Comparison of ENCODE assay signal across 11 mouse cellular contexts in genomic region chr7:90512293-90512692, GRCm38 (mm10). TPM values are rescaled to one million over a fixed set of nuclear protein-coding genes. Genes with fewer than 3 reads are reported as not detected.
DNase-seq lines count a peak whose midpoint lies in the region; ATAC-seq and TF ChIP-seq lines count a peak whose summit lies in the region.
"Had no signal": no experiment of that assay in that cellular context is flagged by ENCODE, and none has a peak within 500 bp of the region (broad histone marks: within the 10 kb centered on the region; RNA-seq: fewer than 3 reads in every experiment).

No protein-coding gene starts in this region.

- peak; percentile 41 for TF ChIP-seq CTCF in lung, postnatal 0 days (IDR thresholded peaks at IDR 0.05)

- no peak for ATAC-seq in hindbrain, embryonic 14.5 days (ENCODE audit: low FRiP score)
- ATAC-seq in hindbrain, embryonic 13.5 days (ENCODE audit: low FRiP score) = no peak
- ATAC-seq in lung, postnatal 0 days = no peak
- ATAC-seq in kidney, embryonic 16.5 days (ENCODE audit: low FRiP score, low TSS enrichment) = no peak
- ATAC-seq: intestine, embryonic 15.5 days had no signal

- H3K4me2 ChIP-seq in hindbrain, embryonic 14.5 days (replicated peaks) = no peak overlapping the region
- no peak overlapping the region for H3K4me2 ChIP-seq in hindbrain, embryonic 13.5 days
- no peak overlapping the region for H3K4me2 ChIP-seq in lung, postnatal 0 days (replicated peaks; ENCODE audit: low read depth, low read length)
- H3K4me2 ChIP-seq in kidney, embryonic 16.5 days (replicated peaks; ENCODE audit: low read depth, low read length) = no peak overlapping the region
- H3K4me2 ChIP-seq: intestine, embryonic 15.5 days; liver, embryonic 15.5 days had no signal

- no peaks in the 10 kb centered on the region for H3K36me3 ChIP-seq in hindbrain, embryonic 14.5 days (replicated peaks; ENCODE audit: control insufficient read depth, insufficient read depth)
- H3K36me3 ChIP-seq in hindbrain, embryonic 13.5 days = no peaks in the 10 kb centered on the region
- no peaks in the 10 kb centered on the region for H3K36me3 ChIP-seq in lung, postnatal 0 days (ENCODE audit: insufficient read depth, low read length)
- H3K36me3 ChIP-seq in kidney, embryonic 16.5 days (ENCODE audit: insufficient read depth, low read length) = no peaks in the 10 kb centered on the region
- H3K36me3 ChIP-seq: intestine, embryonic 15.5 days; liver, embryonic 15.5 days had no signal

- H3K9ac ChIP-seq in hindbrain, embryonic 14.5 days = no peak overlapping the region
- no peak overlapping the region for H3K9ac ChIP-seq in hindbrain, embryonic 13.5 days
- no peak overlapping the region for H3K9ac ChIP-seq in lung, postnatal 0 days (replicated peaks; ENCODE audit: low read depth)
- no peak overlapping the region for H3K9ac ChIP-seq in kidney, embryonic 16.5 days (replicated peaks; ENCODE audit: low read length)
- H3K9ac ChIP-seq: intestine, embryonic 15.5 days; liver, embryonic 15.5 days had no signal

- H3K4me3 ChIP-seq in hindbrain, embryonic 14.5 days (replicated peaks; ENCODE audit: low read length) = no peak overlapping the region
- H3K4me3 ChIP-seq in hindbrain, embryonic 13.5 days = no peak overlapping the region
- H3K4me3 ChIP-seq in lung, postnatal 0 days (ENCODE audit: low read depth, low read length) = no peak overlapping the region
- H3K4me3 ChIP-seq in kidney, embryonic 16.5 days (ENCODE audit: low read length) = no peak overlapping the region
- H3K4me3 ChIP-seq: intestine, embryonic 15.5 days; liver, embryonic 15.5 days; myocyte had no signal

- peak; percentile 77 for DNase-seq in hindbrain, embryonic 14.5 days (ENCODE audit: low spot score)
- peak; percentile 9 for DNase-seq in lung, postnatal 0 days (ENCODE audit: low spot score)
- no peak for DNase-seq in lung, postnatal 25 days (ENCODE audit: low spot score)
- peak; percentile 46 for DNase-seq in brain, embryonic 18.5 days (ENCODE audit: low read depth, low spot score)
- DNase-seq in retina, embryonic 14.5 days (ENCODE audit: low spot score) = peak; percentile 64
- no peak for DNase-seq in right cerebral cortex, postnatal 4 days

- H3K27ac ChIP-seq in hindbrain, embryonic 14.5 days = no peak overlapping the region
- H3K27ac ChIP-seq in hindbrain, embryonic 13.5 days = no peak overlapping the region
- H3K27ac ChIP-seq in lung, postnatal 0 days (ENCODE audit: low read length) = no peak overlapping the region
- H3K27ac ChIP-seq in kidney, embryonic 16.5 days (ENCODE audit: low read length) = no peak overlapping the region
- H3K27ac ChIP-seq: intestine, embryonic 15.5 days; liver, embryonic 15.5 days had no signal

- no peaks in the 10 kb centered on the region for H3K9me3 ChIP-seq in hindbrain, embryonic 14.5 days (ENCODE audit: control insufficient read depth, low read length)
- no peaks in the 10 kb centered on the region for H3K9me3 ChIP-seq in hindbrain, embryonic 13.5 days
- H3K9me3 ChIP-seq in lung, postnatal 0 days (ENCODE audit: low read length) = no peaks in the 10 kb centered on the region
- H3K9me3 ChIP-seq in kidney, embryonic 16.5 days (ENCODE audit: low read length) = no peaks in the 10 kb centered on the region
- H3K9me3 ChIP-seq: intestine, embryonic 15.5 days; liver, embryonic 15.5 days had no signal

- TF ChIP-seq EP300 in lung, postnatal 0 days (IDR thresholded peaks at IDR 0.05) = no peak

- no peaks in the 10 kb centered on the region for H3K27me3 ChIP-seq in hindbrain, embryonic 14.5 days (ENCODE audit: control insufficient read depth, insufficient read depth, low read length)
- H3K27me3 ChIP-seq in hindbrain, embryonic 13.5 days = no peaks in the 10 kb centered on the region
- H3K27me3 ChIP-seq in lung, postnatal 0 days (replicated peaks; ENCODE audit: insufficient read depth, low read length) = no peaks in the 10 kb centered on the region
- H3K27me3 ChIP-seq in kidney, embryonic 16.5 days (ENCODE audit: insufficient read depth, low read length) = no peaks in the 10 kb centered on the region
- H3K27me3 ChIP-seq: intestine, embryonic 15.5 days; liver, embryonic 15.5 days had no signal

- H3K4me1 ChIP-seq in hindbrain, embryonic 14.5 days (replicated peaks; ENCODE audit: control insufficient read depth, insufficient read depth, low read length) = no peaks in the 10 kb centered on the region
- no peaks in the 10 kb centered on the region for H3K4me1 ChIP-seq in hindbrain, embryonic 13.5 days (replicated peaks)
- no peaks in the 10 kb centered on the region for H3K4me1 ChIP-seq in lung, postnatal 0 days (ENCODE audit: insufficient read depth, low read depth, low read length)
- H3K4me1 ChIP-seq in kidney, embryonic 16.5 days (ENCODE audit: insufficient read depth, low read length) = no peaks in the 10 kb centered on the region
- H3K4me1 ChIP-seq: intestine, embryonic 15.5 days; liver, embryonic 15.5 days had no signal

RNA-seq across cellular contexts. Expression of gene Dlg2, which starts 35.8 kb away (rescaled TPM):
- polyA plus RNA-seq in hindbrain, embryonic 14.5 days (2014; fragmentation: Nextera tagmentation; extraction: Ambion mirVana) = 30.0 and 32.0 TPM in 2 replicates
- polyA plus RNA-seq in hindbrain, embryonic 13.5 days (2015; fragmentation: Nextera tagmentation; extraction: Ambion mirVana) = 18.6 and 19.4 TPM in 2 replicates
- polyA plus RNA-seq in lung, postnatal 0 days (2015; fragmentation: Nextera tagmentation; extraction: Ambion mirVana) = 0.23 and 0.43 TPM in 2 replicates
- polyA plus RNA-seq in kidney, embryonic 16.5 days (2015; fragmentation: Nextera tagmentation; extraction: Ambion mirVana) = 0.98 and 1.0 TPM in 2 replicates

RNA-seq across cellular contexts. Expression of gene Tmem126b, which starts 36.5 kb away (rescaled TPM):
- 40.8 and 44.5 TPM in 2 replicates for polyA plus RNA-seq in hindbrain, embryonic 14.5 days (2014; fragmentation: Nextera tagmentation; extraction: Ambion mirVana)
- 45.7 TPM in 2 replicates for polyA plus RNA-seq in hindbrain, embryonic 13.5 days (2015; fragmentation: Nextera tagmentation; extraction: Ambion mirVana)
- polyA plus RNA-seq in lung, postnatal 0 days (2015; fragmentation: Nextera tagmentation; extraction: Ambion mirVana) = 22.3 and 22.9 TPM in 2 replicates
- 42.3 and 44.3 TPM in 2 replicates for polyA plus RNA-seq in kidney, embryonic 16.5 days (2015; fragmentation: Nextera tagmentation; extraction: Ambion mirVana)

RNA-seq across cellular contexts. Expression of gene Tmem126a, which starts 55.3 kb away (rescaled TPM):
- polyA plus RNA-seq in hindbrain, embryonic 14.5 days (2014; fragmentation: Nextera tagmentation; extraction: Ambion mirVana) = 125 and 132 TPM in 2 replicates
- 134 and 140 TPM in 2 replicates for polyA plus RNA-seq in hindbrain, embryonic 13.5 days (2015; fragmentation: Nextera tagmentation; extraction: Ambion mirVana)
- 62.6 and 63.5 TPM in 2 replicates for polyA plus RNA-seq in lung, postnatal 0 days (2015; fragmentation: Nextera tagmentation; extraction: Ambion mirVana)
- polyA plus RNA-seq in kidney, embryonic 16.5 days (2015; fragmentation: Nextera tagmentation; extraction: Ambion mirVana) = 109 and 114 TPM in 2 replicates

Comparison
In these comparisons a context has a peak if more than half of its experiments do, and no peak if none do; other contexts are left out.
1. DNase-seq: peak in hindbrain, embryonic 14.5 days (single experiment), lung, postnatal 0 days (single experiment), brain, embryonic 18.5 days (single experiment) and retina, embryonic 14.5 days (single experiment); none in lung, postnatal 25 days (single experiment) and right cerebral cortex, postnatal 4 days (single experiment).